Mouse (Mus musculus) megakaryocyte, embryonic 14.5 days (primary cell): ENCODE results near the gene Tbc1d16.

ENCODE experiments used
- FLI1 ChIP-seq: IDR thresholded peaks from 2 replicates; pipeline ENCODE4 v1.6.1; 2012; ENCODE audit warnings: low read length, inconsistent platforms, mixed read lengths
- GATA1 ChIP-seq: IDR thresholded peaks from 3 replicates; pipeline ENCODE4 v1.6.1; 2012; ENCODE audit warnings: mixed read lengths, low read length, inconsistent platforms, borderline replicate concordance

- no peak for TF ChIP-seq GATA1
- no peak for TF ChIP-seq FLI1
Measured at GRCm38 (mm10) chr11:119186381-119186780, 41.9 kb downstream of the Tbc1d16 start.
